Mouse (Mus musculus) neural tube, embryonic 14.5 days (tissue): Measurements from ENCODE around the gene Ccdc113. TPM values are rescaled to one million over a fixed set of nuclear protein-coding genes. Genes with fewer than 3 reads are reported as not detected.

Source experiments
- ATAC-seq: fragments of 200-750 bp; cut with Nextera tagmentation; 2 replicates; pipeline ENCODE4 v1.8.0; 2017; ENCODE audit warnings: low read depth, mild to moderate bottlenecking, moderate TSS enrichment, moderate library complexity
- H3K27ac ChIP-seq: fragments of 300-500 bp; sonication (generic); 2 replicates; pipeline ENCODE4 v1.5.1; 2014; ENCODE audit warnings: low read depth, mild to moderate bottlenecking, control low read depth, low read length, moderate library complexity, mixed read lengths
- H3K27me3 ChIP-seq: fragments of 300-500 bp; sonication (generic); 2 replicates; pipeline ENCODE4 v1.6.1; 2014; ENCODE audit warnings: low read length; ENCODE audit not compliant: control insufficient read depth, insufficient read depth
- H3K36me3 ChIP-seq: fragments of 300-500 bp; sonication (generic); 2 replicates; pipeline ENCODE4 v1.6.1; 2014; ENCODE audit warnings: low read length, mixed read lengths; ENCODE audit not compliant: control insufficient read depth, insufficient read depth
- H3K4me1 ChIP-seq: fragments of 300-500 bp; sonication (generic); 2 replicates; pipeline ENCODE4 v1.6.1; 2014; ENCODE audit warnings: low read length; ENCODE audit not compliant: control insufficient read depth, insufficient read depth
- H3K4me2 ChIP-seq: fragments of 300-500 bp; sonication (generic); 2 replicates; pipeline ENCODE4 v1.6.1; 2014; ENCODE audit warnings: mild to moderate bottlenecking, low read depth, low read length, control low read depth
- H3K4me3 ChIP-seq: fragments of 300-500 bp; sonication (generic); 2 replicates; pipeline ENCODE4 v1.5.1; 2014; ENCODE audit warnings: low read depth, low read length, control low read depth, mixed read lengths
- H3K9ac ChIP-seq: fragments of 300-500 bp; sonication (generic); replicated peaks from 2 replicates; pipeline ENCODE4 v1.6.1; 2014; ENCODE audit warnings: low read depth, mild to moderate bottlenecking, control low read depth, low read length, mixed read lengths
- H3K9me3 ChIP-seq: fragments of 300-500 bp; sonication (generic); 2 replicates; pipeline ENCODE4 v1.6.1; 2016; ENCODE audit warnings: low read length; ENCODE audit not compliant: control insufficient read depth
- WGBS: fragments of 180-500 bp; shearing (Covaris S2); extraction: QIAGEN DNeasy Blood & Tissue Kit; methylation state at CpG from one replicate; pipeline ENCODE4 v1.1.7; 2014; 5-methylcytosine and 5-hydroxymethylcytosine counted together
- polyA plus RNA-seq: library from polyadenylated mRNA; unstranded; fragments of >200 nt; fragmentation: Nextera tagmentation; extraction: Ambion mirVana; gene quantifications from 2 replicates; pipeline ENCODE4 v1.2.1, GENCODE M21; 2014

Gene Ccdc113
- polyA plus RNA-seq, 1 experiment from 2014 or later, result 2.0 TPM

GRCm38 (mm10) chr8:95589282-95589681, 55.4 kb downstream of the Ccdc113 start:
- no peak overlapping the region for H3K4me2 ChIP-seq
- H3K27ac ChIP-seq, result no peak overlapping the region
- no peak overlapping the region for H3K4me3 ChIP-seq
- no peaks in the 10 kb centered on the region for H3K27me3 ChIP-seq
- no peak overlapping the region for H3K9ac ChIP-seq
- H3K4me1 ChIP-seq, result no peaks in the 10 kb centered on the region
- H3K36me3 ChIP-seq, result no peaks in the 10 kb centered on the region
- no peak for ATAC-seq
- no peaks in the 10 kb centered on the region for H3K9me3 ChIP-seq
- 66% methylated on average over 10 of the region's 10 CpGs for WGBS

- Histone ChIP-seq H3K9me3 (no peaks in the 10 kb centered on the region), H3K9ac (no peak overlapping the region), H3K27me3 (no peaks in the 10 kb centered on the region), H3K4me1 (no peaks in the 10 kb centered on the region), H3K4me2 (no peak overlapping the region), H3K4me3 (no peak overlapping the region), H3K36me3 (no peaks in the 10 kb centered on the region), H3K27ac (no peak overlapping the region)
- 86% methylated on average over 4 of the region's 4 CpGs for WGBS
- no peak for ATAC-seq
Measured at GRCm38 (mm10) chr8:95590539-95590938, 56.7 kb downstream of the Ccdc113 start.

GRCm38 (mm10) chr8:95592131-95592780, 58.4 kb downstream of the Ccdc113 start:
- no peak overlapping the region for H3K4me3 ChIP-seq
- H3K27ac ChIP-seq, result no peak overlapping the region
- H3K4me2 ChIP-seq, result no peak overlapping the region
- no peaks in the 10 kb centered on the region for H3K36me3 ChIP-seq
- WGBS, result 88% methylated on average over 12 of the region's 12 CpGs
- ATAC-seq, result no peak
- H3K27me3 ChIP-seq, result no peaks in the 10 kb centered on the region
- no peaks in the 10 kb centered on the region for H3K4me1 ChIP-seq
- no peak overlapping the region for H3K9ac ChIP-seq
- no peaks in the 10 kb centered on the region for H3K9me3 ChIP-seq

- WGBS, result 94% methylated on average over 7 of the region's 7 CpGs
- no peak for ATAC-seq
Measured at GRCm38 (mm10) chr8:95593439-95594393, 59.8 kb downstream of the Ccdc113 start.

GRCm38 (mm10) chr8:95595131-95595530, 61.2 kb downstream of the Ccdc113 start:
- WGBS, result 82% methylated on average over 14 of the region's 14 CpGs
- no peaks in the 10 kb centered on the region for H3K36me3 ChIP-seq
- no peak overlapping the region for H3K27ac ChIP-seq
- no peak overlapping the region for H3K4me2 ChIP-seq
- no peak overlapping the region for H3K9ac ChIP-seq
- H3K27me3 ChIP-seq, result no peaks in the 10 kb centered on the region
- no peak overlapping the region for H3K4me3 ChIP-seq
- H3K4me1 ChIP-seq, result no peaks in the 10 kb centered on the region
- ATAC-seq, result no peak
- H3K9me3 ChIP-seq, result no peaks in the 10 kb centered on the region

More at GRCm38 (mm10) chr8:95593439-95594393, 59.8 kb downstream of the Ccdc113 start:
- Histone ChIP-seq H3K27ac (no peak overlapping the region), H3K4me1 (no peaks in the 10 kb centered on the region), H3K4me3 (no peak overlapping the region), H3K9ac (no peak overlapping the region), H3K36me3 (no peaks in the 10 kb centered on the region), H3K27me3 (no peaks in the 10 kb centered on the region), H3K9me3 (no peaks in the 10 kb centered on the region), H3K4me2 (no peak overlapping the region)

- H3K27ac ChIP-seq, result no peak overlapping the region
- H3K9me3 ChIP-seq, result no peaks in the 10 kb centered on the region
- H3K4me2 ChIP-seq, result no peak overlapping the region
- no peak overlapping the region for H3K9ac ChIP-seq
- WGBS, result 63% methylated on average over 4 of the region's 4 CpGs
- no peaks in the 10 kb centered on the region for H3K4me1 ChIP-seq
- H3K4me3 ChIP-seq, result no peak overlapping the region
- no peak for ATAC-seq
- H3K36me3 ChIP-seq, result no peaks in the 10 kb centered on the region
- no peaks in the 10 kb centered on the region for H3K27me3 ChIP-seq
Measured at GRCm38 (mm10) chr8:95596841-95597241, 63.0 kb downstream of the Ccdc113 start.

GRCm38 (mm10) chr8:95599861-95600260, 66.0 kb downstream of the Ccdc113 start:
- Histone ChIP-seq H3K9me3 (no peaks in the 10 kb centered on the region), H3K36me3 (no peaks in the 10 kb centered on the region), H3K27ac (no peak overlapping the region), H3K4me3 (no peak overlapping the region), H3K4me1 (no peaks in the 10 kb centered on the region), H3K9ac (no peak overlapping the region), H3K27me3 (no peaks in the 10 kb centered on the region), H3K4me2 (no peak overlapping the region)
- 0 out of 2 replicates have a peak, but pooled peaks have one; percentile 46 for ATAC-seq
- 9% methylated on average over 11 of the region's 11 CpGs for WGBS

- H3K36me3 ChIP-seq, result no peaks in the 10 kb centered on the region
- no peaks in the 10 kb centered on the region for H3K9me3 ChIP-seq
- ATAC-seq, result no peak
- H3K9ac ChIP-seq, result no peak overlapping the region
- no peak overlapping the region for H3K27ac ChIP-seq
- H3K4me2 ChIP-seq, result no peak overlapping the region
- no peak overlapping the region for H3K4me3 ChIP-seq
- no peaks in the 10 kb centered on the region for H3K4me1 ChIP-seq
- WGBS, result 73% methylated on average over 15 of the region's 15 CpGs
- H3K27me3 ChIP-seq, result no peaks in the 10 kb centered on the region
Measured at GRCm38 (mm10) chr8:95601306-95601705, 67.4 kb downstream of the Ccdc113 start.

GRCm38 (mm10) chr8:95602168-95602567, 68.3 kb downstream of the Ccdc113 start:
- ATAC-seq, result no peak
- WGBS, result 71% methylated on average over 2 of the region's 2 CpGs

More at GRCm38 (mm10) chr8:95602168-95602567, 68.3 kb downstream of the Ccdc113 start:
- Histone ChIP-seq H3K4me2 (no peak overlapping the region), H3K9ac (no peak overlapping the region), H3K36me3 (no peaks in the 10 kb centered on the region), H3K4me3 (no peak overlapping the region), H3K4me1 (no peaks in the 10 kb centered on the region), H3K27ac (no peak overlapping the region), H3K27me3 (no peaks in the 10 kb centered on the region), H3K9me3 (no peaks in the 10 kb centered on the region)
